Mouse (Mus musculus) midbrain, embryonic 11.5 days (tissue): ENCODE measurements around the gene Prex1. TPM values are rescaled to one million over a fixed set of nuclear protein-coding genes. Genes with fewer than 3 reads are reported as not detected.

ENCODE experiments used
- ATAC-seq: fragments of 200-750 bp; cut with Nextera tagmentation; 2 replicates; pipeline ENCODE4 v1.8.0; 2017; ENCODE audit warnings: moderate TSS enrichment, moderate library complexity; ENCODE audit not compliant: low FRiP score
- DNase-seq: peaks from one replicate; pipeline ENCODE4 v3.0.0; 2015; ENCODE audit warnings: low spot score; ENCODE audit errors: missing footprints
- H3K27ac ChIP-seq: fragments of 300-500 bp; sonication (generic); 2 replicates; pipeline ENCODE4 v1.5.1; 2014; ENCODE audit warnings: low read depth, low read length
- H3K27me3 ChIP-seq: fragments of 300-500 bp; sonication (generic); 2 replicates; pipeline ENCODE4 v1.6.1; 2014; ENCODE audit warnings: mild to moderate bottlenecking, low read length, moderate library complexity, mixed read lengths; ENCODE audit not compliant: control insufficient read depth, insufficient read depth
- H3K36me3 ChIP-seq: fragments of 300-500 bp; sonication (generic); 2 replicates; pipeline ENCODE4 v1.6.1; 2014; ENCODE audit warnings: mild to moderate bottlenecking, low read length, moderate library complexity, mixed read lengths; ENCODE audit not compliant: control insufficient read depth, insufficient read depth
- H3K4me1 ChIP-seq: fragments of 300-500 bp; sonication (generic); 2 replicates; pipeline ENCODE4 v1.6.1; 2014; ENCODE audit warnings: low read length; ENCODE audit not compliant: control insufficient read depth, insufficient read depth
- H3K4me2 ChIP-seq: fragments of 300-500 bp; sonication (generic); 2 replicates; pipeline ENCODE4 v1.6.1; 2014; ENCODE audit warnings: mild to moderate bottlenecking, moderate library complexity
- H3K4me3 ChIP-seq: fragments of 300-500 bp; sonication (generic); 2 replicates; pipeline ENCODE4 v1.5.1; 2014; ENCODE audit warnings: low read depth, low read length
- H3K9ac ChIP-seq: fragments of 300-500 bp; sonication (generic); 2 replicates; pipeline ENCODE4 v1.6.1; 2014; ENCODE audit warnings: low read length
- H3K9me3 ChIP-seq: fragments of 300-500 bp; sonication (generic); 2 replicates; pipeline ENCODE4 v1.6.1; 2016; ENCODE audit warnings: low read length; ENCODE audit not compliant: control insufficient read depth
- WGBS: fragments of 180-500 bp; shearing (Covaris S2); extraction: QIAGEN DNeasy Blood & Tissue Kit; methylation state at CpG from one replicate; pipeline ENCODE4 v1.1.7; 2014; 5-methylcytosine and 5-hydroxymethylcytosine counted together
- polyA plus RNA-seq: library from polyadenylated mRNA; unstranded; fragments of >200 nt; fragmentation: Nextera tagmentation; extraction: Ambion mirVana; gene quantifications from 2 replicates; pipeline ENCODE4 v1.2.1, GENCODE M21; 2014

Prex1 gene
- polyA plus RNA-seq, 1 experiment from 2014 or later, result 19.8 TPM

GRCm38 (mm10) chr2:166664506-166664905, 49.1 kb downstream of the Prex1 start:
- no peaks in the 10 kb centered on the region for H3K27me3 ChIP-seq
- no peaks in the 10 kb centered on the region for H3K9me3 ChIP-seq
- 78% methylated on average over 15 of the region's 15 CpGs for WGBS
- no peak overlapping the region for H3K4me2 ChIP-seq
- no peak overlapping the region for H3K4me3 ChIP-seq
- peaks cover 58% of the 10 kb centered on the region for H3K4me1 ChIP-seq
- H3K27ac ChIP-seq, result 0 out of 2 replicates have a peak overlapping the region, but pooled peaks have one; percentile 13
- DNase-seq (no peak), ATAC-seq (no peak)
- no peaks in the 10 kb centered on the region for H3K36me3 ChIP-seq
- H3K9ac ChIP-seq, result peak overlapping the region; percentile 14; the same call in 1 of the 2 replicates

GRCm38 (mm10) chr2:166663250-166663961, 50.2 kb downstream of the Prex1 start:
- 48% methylated on average over 9 of the region's 9 CpGs for WGBS
- Histone ChIP-seq H3K4me2 (peak overlapping the region; percentile 12), H3K4me1 (peaks cover 47% of the 10 kb centered on the region), H3K9me3 (no peaks in the 10 kb centered on the region), H3K9ac (peak overlapping the region; percentile 27; the same call in 1 of the 2 replicates), H3K27me3 (no peaks in the 10 kb centered on the region), H3K4me3 (no peak overlapping the region), H3K36me3 (no peaks in the 10 kb centered on the region), H3K27ac (peak overlapping the region; percentile 64)
- DNase-seq (peak; percentile 95), ATAC-seq (peak; percentile 79)

- H3K4me1 ChIP-seq, result peaks cover 42% of the 10 kb centered on the region
- WGBS, result 64% methylated on average over 6 of the region's 6 CpGs
- H3K27me3 ChIP-seq, result no peaks in the 10 kb centered on the region
- peak overlapping the region; percentile 64 for H3K27ac ChIP-seq
- peak overlapping the region; percentile 27; the same call in 1 of the 2 replicates for H3K9ac ChIP-seq
- ATAC-seq, result peak; percentile 23; the same call in 1 of the 2 replicates
- no peaks in the 10 kb centered on the region for H3K9me3 ChIP-seq
- H3K36me3 ChIP-seq, result no peaks in the 10 kb centered on the region
- no peak overlapping the region for H3K4me3 ChIP-seq
- H3K4me2 ChIP-seq, result no peak overlapping the region
- no peak for DNase-seq
These were observed 51.0 kb downstream of the Prex1 start for GRCm38 (mm10) chr2:166662595-166663160.

GRCm38 (mm10) chr2:166661971-166662370, 51.7 kb downstream of the Prex1 start:
- 84% methylated on average over 3 of the region's 3 CpGs for WGBS
- peak overlapping the region; percentile 28; the same call in 1 of the 2 replicates for H3K27ac ChIP-seq
- ATAC-seq (no peak), DNase-seq (no peak)
- no peaks in the 10 kb centered on the region for H3K27me3 ChIP-seq
- H3K4me1 ChIP-seq, result peaks cover 43% of the 10 kb centered on the region
- no peaks in the 10 kb centered on the region for H3K36me3 ChIP-seq
- H3K9me3 ChIP-seq, result no peaks in the 10 kb centered on the region
- H3K4me2 ChIP-seq, result no peak overlapping the region
- H3K4me3 ChIP-seq, result no peak overlapping the region
- no peak overlapping the region for H3K9ac ChIP-seq

- no peaks in the 10 kb centered on the region for H3K27me3 ChIP-seq
- H3K4me2 ChIP-seq, result no peak overlapping the region
- H3K4me3 ChIP-seq, result no peak overlapping the region
- peaks cover 46% of the 10 kb centered on the region for H3K4me1 ChIP-seq
- no peak overlapping the region for H3K9ac ChIP-seq
- 77% methylated on average over 12 of the region's 12 CpGs for WGBS
- no peaks in the 10 kb centered on the region for H3K36me3 ChIP-seq
- DNase-seq (no peak), ATAC-seq (no peak)
- H3K27ac ChIP-seq, result no peak overlapping the region; the same call in 1 of the 2 replicates
- no peaks in the 10 kb centered on the region for H3K9me3 ChIP-seq
These were observed 52.1 kb downstream of the Prex1 start for GRCm38 (mm10) chr2:166661498-166661897.

- no peak for ATAC-seq
- H3K27ac ChIP-seq, result no peak overlapping the region; the same call in 1 of the 2 replicates
- peaks cover 53% of the 10 kb centered on the region for H3K4me1 ChIP-seq
These were observed 55.3 kb downstream of the Prex1 start for GRCm38 (mm10) chr2:166658380-166658779.

GRCm38 (mm10) chr2:166657451-166658011, 56.1 kb downstream of the Prex1 start:
- peak; percentile 91 for DNase-seq
- Histone ChIP-seq H3K4me2 (no peak overlapping the region), H3K36me3 (no peaks in the 10 kb centered on the region), H3K4me1 (peaks cover 47% of the 10 kb centered on the region), H3K9me3 (no peaks in the 10 kb centered on the region), H3K9ac (peak overlapping the region; percentile 40), H3K4me3 (no peak overlapping the region), H3K27ac (peak overlapping the region; percentile 87), H3K27me3 (no peaks in the 10 kb centered on the region)
- peak; percentile 59 for ATAC-seq
- WGBS, result 20% methylated on average over 10 of the region's 10 CpGs

More at GRCm38 (mm10) chr2:166658380-166658779, 55.3 kb downstream of the Prex1 start:
- DNase-seq, result no peak
- no peak overlapping the region for H3K4me2 ChIP-seq
- no peaks in the 10 kb centered on the region for H3K9me3 ChIP-seq
- no peaks in the 10 kb centered on the region for H3K27me3 ChIP-seq
- WGBS, result 57% methylated on average over 3 of the region's 3 CpGs
- H3K36me3 ChIP-seq, result no peaks in the 10 kb centered on the region
- H3K9ac ChIP-seq, result no peak overlapping the region
- H3K4me3 ChIP-seq, result no peak overlapping the region

- H3K36me3 ChIP-seq, result no peaks in the 10 kb centered on the region
- no peaks in the 10 kb centered on the region for H3K27me3 ChIP-seq
- H3K9ac ChIP-seq, result peak overlapping the region; percentile 40
- ATAC-seq (peak; percentile 22; the same call in 1 of the 2 replicates), DNase-seq (peak; percentile 95)
- H3K4me3 ChIP-seq, result peak overlapping the region; percentile 8; the same call in 1 of the 2 replicates
- H3K4me2 ChIP-seq, result peak overlapping the region; percentile 31; the same call in 1 of the 2 replicates
- 54% methylated on average over 4 of the region's 4 CpGs for WGBS
- no peaks in the 10 kb centered on the region for H3K9me3 ChIP-seq
- peak overlapping the region; percentile 87 for H3K27ac ChIP-seq
- peaks cover 40% of the 10 kb centered on the region for H3K4me1 ChIP-seq
These were observed 57.0 kb downstream of the Prex1 start for GRCm38 (mm10) chr2:166656630-166657029.
